Mouse (Mus musculus): ENCODE measurements around the gene Slit3. TPM values are rescaled to one million over a fixed set of nuclear protein-coding genes. Genes with fewer than 3 reads are reported as not detected.

Slit3 gene
- polyA plus RNA-seq, 1 experiment from 2014 or later, result 2.3 TPM

GRCm38 (mm10) chr11:35444489-35445100 is 323.6 kb downstream of the Slit3 start:
- H3K36me3 ChIP-seq (ENCODE audit: control insufficient read depth, insufficient read depth, low read length), result no peaks in the 10 kb centered on the region
- WGBS, result 73% methylated on average over 6 of the region's 6 CpGs
- peaks cover 9% of the 10 kb centered on the region for H3K4me1 ChIP-seq (ENCODE audit: control insufficient read depth, insufficient read depth, low read length)
- no peak overlapping the region for H3K4me3 ChIP-seq (ENCODE audit: low read depth, low read length)
- no peak overlapping the region for H3K27ac ChIP-seq (ENCODE audit: low read depth, low read length)
- H3K9ac ChIP-seq (ENCODE audit: low read length), result no peak overlapping the region
- no peak for ATAC-seq
- peaks cover 15% of the 10 kb centered on the region; the same call in 1 of the 2 replicates for H3K27me3 ChIP-seq (replicated peaks; ENCODE audit: control insufficient read depth, insufficient read depth, low read length)
- no peaks in the 10 kb centered on the region for H3K9me3 ChIP-seq (replicated peaks; ENCODE audit: control insufficient read depth, low read length)
- H3K4me2 ChIP-seq (ENCODE audit: low read length), result no peak overlapping the region
- no peak for DNase-seq (ENCODE audit: low spot score)

- H3K4me2 ChIP-seq (ENCODE audit: low read length), result no peak overlapping the region
- peaks cover 46% of the 10 kb centered on the region for H3K27me3 ChIP-seq (replicated peaks; ENCODE audit: control insufficient read depth, insufficient read depth, low read length)
- H3K9me3 ChIP-seq (replicated peaks; ENCODE audit: control insufficient read depth, low read length), result no peaks in the 10 kb centered on the region
- DNase-seq (ENCODE audit: low spot score) (no peak), ATAC-seq (no peak)
- 82% methylated on average over 9 of the region's 9 CpGs for WGBS
- H3K27ac ChIP-seq (ENCODE audit: low read depth, low read length), result no peak overlapping the region
- no peak overlapping the region for H3K9ac ChIP-seq (ENCODE audit: low read length)
- no peak overlapping the region for H3K4me3 ChIP-seq (ENCODE audit: low read depth, low read length)
- no peaks in the 10 kb centered on the region for H3K36me3 ChIP-seq (ENCODE audit: control insufficient read depth, insufficient read depth, low read length)
- peaks cover 4% of the 10 kb centered on the region; the same call in 1 of the 2 replicates for H3K4me1 ChIP-seq (ENCODE audit: control insufficient read depth, insufficient read depth, low read length)
Measured at GRCm38 (mm10) chr11:35447951-35448350, 326.9 kb downstream of the Slit3 start.

- Histone ChIP-seq H3K4me2 (ENCODE audit: low read length) (no peak overlapping the region), H3K27ac (ENCODE audit: low read depth, low read length) (no peak overlapping the region), H3K4me3 (ENCODE audit: low read depth, low read length) (no peak overlapping the region), H3K9ac (ENCODE audit: low read length) (no peak overlapping the region), H3K27me3 (replicated peaks; ENCODE audit: control insufficient read depth, insufficient read depth, low read length) (peaks cover 59% of the 10 kb centered on the region), H3K36me3 (ENCODE audit: control insufficient read depth, insufficient read depth, low read length) (no peaks in the 10 kb centered on the region), H3K4me1 (ENCODE audit: control insufficient read depth, insufficient read depth, low read length) (peaks cover 7% of the 10 kb centered on the region), H3K9me3 (replicated peaks; ENCODE audit: control insufficient read depth, low read length) (no peaks in the 10 kb centered on the region)
- DNase-seq (ENCODE audit: low spot score), result no peak
- no peak for ATAC-seq
- WGBS, result 88% methylated on average over 6 of the region's 6 CpGs
Measured at GRCm38 (mm10) chr11:35449199-35449598, 328.2 kb downstream of the Slit3 start.

DNA sequence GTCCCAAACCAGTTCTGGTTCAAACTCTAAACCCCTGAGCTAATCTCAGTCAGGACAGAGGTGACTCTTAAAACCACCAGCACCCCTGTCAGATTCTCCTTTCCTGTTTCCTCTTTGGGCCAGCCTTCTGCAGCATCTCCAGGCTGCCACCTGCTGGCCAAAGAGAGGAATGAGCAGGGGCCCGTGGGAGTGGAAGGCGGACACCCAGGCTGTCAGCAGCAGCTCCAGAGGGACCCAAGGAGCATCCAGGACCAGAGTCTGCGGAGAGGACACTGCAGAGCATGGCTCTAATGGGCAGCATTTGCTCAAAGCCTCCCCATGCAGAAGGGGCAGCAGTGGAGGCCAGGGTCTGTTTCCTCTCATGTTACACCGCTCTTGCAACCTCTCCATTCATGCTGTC is 330.6 kb downstream of the Slit3 start:
- Histone ChIP-seq H3K4me2 (ENCODE audit: low read length) (no peak overlapping the region), H3K27me3 (replicated peaks; ENCODE audit: control insufficient read depth, insufficient read depth, low read length) (peaks cover 71% of the 10 kb centered on the region), H3K36me3 (ENCODE audit: control insufficient read depth, insufficient read depth, low read length) (no peaks in the 10 kb centered on the region), H3K4me1 (ENCODE audit: control insufficient read depth, insufficient read depth, low read length) (peaks cover 11% of the 10 kb centered on the region), H3K4me3 (ENCODE audit: low read depth, low read length) (no peak overlapping the region), H3K9me3 (replicated peaks; ENCODE audit: control insufficient read depth, low read length) (no peaks in the 10 kb centered on the region), H3K9ac (ENCODE audit: low read length) (no peak overlapping the region), H3K27ac (ENCODE audit: low read depth, low read length) (no peak overlapping the region)
- peak; percentile 70 for DNase-seq (ENCODE audit: low spot score)
- 0 out of 2 replicates have a peak, but pooled peaks have one; percentile 19 for ATAC-seq
- 38% methylated on average over 4 of the region's 4 CpGs for WGBS

- Histone ChIP-seq H3K9ac (ENCODE audit: low read length) (no peak overlapping the region), H3K27me3 (replicated peaks; ENCODE audit: control insufficient read depth, insufficient read depth, low read length) (peaks cover 79% of the 10 kb centered on the region), H3K36me3 (ENCODE audit: control insufficient read depth, insufficient read depth, low read length) (no peaks in the 10 kb centered on the region), H3K4me2 (ENCODE audit: low read length) (no peak overlapping the region), H3K4me3 (ENCODE audit: low read depth, low read length) (no peak overlapping the region), H3K4me1 (ENCODE audit: control insufficient read depth, insufficient read depth, low read length) (peaks cover 9% of the 10 kb centered on the region), H3K9me3 (replicated peaks; ENCODE audit: control insufficient read depth, low read length) (no peaks in the 10 kb centered on the region), H3K27ac (ENCODE audit: low read depth, low read length) (no peak overlapping the region)
- DNase-seq (ENCODE audit: low spot score) (peak; percentile 78), ATAC-seq (peak; percentile 77)
- WGBS, result 16% methylated on average over 5 of the region's 5 CpGs
Measured at GRCm38 (mm10) chr11:35452413-35452812, 331.4 kb downstream of the Slit3 start.

DNA sequence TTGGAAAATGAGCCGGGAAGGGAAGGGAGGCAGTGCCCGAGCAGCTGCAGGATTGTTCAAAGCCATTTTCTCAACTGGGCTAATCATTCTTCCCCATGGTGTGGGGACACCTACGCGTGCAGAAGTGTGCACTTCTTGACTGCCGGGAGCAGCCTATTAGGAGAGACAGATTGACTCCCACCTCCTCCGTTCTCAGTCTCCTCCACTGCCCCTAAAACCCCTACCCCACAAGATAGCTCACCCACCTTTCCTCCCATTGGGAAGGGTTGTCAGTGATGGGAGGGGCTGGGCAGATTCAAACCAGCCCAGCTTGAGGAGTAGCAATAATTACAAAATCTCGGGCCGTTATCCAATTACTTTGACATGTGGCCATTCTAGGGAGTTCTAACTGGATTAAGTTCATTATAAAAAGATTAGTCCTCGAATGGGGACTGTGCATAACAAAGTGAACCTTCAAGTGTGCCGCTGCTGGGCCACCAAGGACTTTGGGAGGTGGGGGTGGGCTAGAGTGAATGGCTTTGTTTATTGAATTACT is 333.2 kb downstream of the Slit3 start:
- H3K27ac ChIP-seq (ENCODE audit: low read depth, low read length), result no peak overlapping the region
- DNase-seq (ENCODE audit: low spot score), result peak; percentile 75
- H3K4me2 ChIP-seq (ENCODE audit: low read length), result no peak overlapping the region

DNA sequence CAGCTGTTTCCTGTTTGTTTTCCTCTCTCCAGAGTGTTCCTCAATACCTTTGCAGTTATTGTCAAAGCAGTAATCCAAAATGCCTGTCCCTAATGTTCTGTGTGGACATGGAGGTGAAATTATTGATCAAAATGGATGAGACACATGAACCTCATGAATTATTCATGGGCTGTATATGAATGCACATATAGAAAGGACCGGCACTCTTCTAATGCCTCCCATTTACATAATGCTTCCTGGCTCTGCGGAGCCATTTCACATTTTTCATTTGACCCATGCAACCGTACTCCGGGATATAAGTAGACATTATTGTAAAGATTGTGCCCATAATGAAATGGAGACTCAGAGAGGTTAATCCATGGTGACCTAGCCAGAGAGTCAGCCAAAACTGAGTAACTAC is 333.8 kb downstream of the Slit3 start:
- H3K4me2 ChIP-seq (ENCODE audit: low read length), result no peak overlapping the region
- H3K9ac ChIP-seq (ENCODE audit: low read length), result no peak overlapping the region
- no peak overlapping the region for H3K27ac ChIP-seq (ENCODE audit: low read depth, low read length)
- DNase-seq (ENCODE audit: low spot score), result peak; percentile 37
- H3K4me1 ChIP-seq (ENCODE audit: control insufficient read depth, insufficient read depth, low read length), result peaks cover 9% of the 10 kb centered on the region
- H3K9me3 ChIP-seq (replicated peaks; ENCODE audit: control insufficient read depth, low read length), result no peaks in the 10 kb centered on the region
- ATAC-seq, result peak; percentile 21; the same call in 1 of the 2 replicates
- H3K4me3 ChIP-seq (ENCODE audit: low read depth, low read length), result no peak overlapping the region
- no peaks in the 10 kb centered on the region for H3K36me3 ChIP-seq (ENCODE audit: control insufficient read depth, insufficient read depth, low read length)
- H3K27me3 ChIP-seq (replicated peaks; ENCODE audit: control insufficient read depth, insufficient read depth, low read length), result peaks cover 79% of the 10 kb centered on the region
- WGBS, result 5% methylated on average over 4 of the region's 4 CpGs

More for the DNA sequence above, 333.2 kb downstream of the Slit3 start:
- no peaks in the 10 kb centered on the region for H3K9me3 ChIP-seq (replicated peaks; ENCODE audit: control insufficient read depth, low read length)
- H3K36me3 ChIP-seq (ENCODE audit: control insufficient read depth, insufficient read depth, low read length), result no peaks in the 10 kb centered on the region
- peak; percentile 69 for ATAC-seq
- H3K4me3 ChIP-seq (ENCODE audit: low read depth, low read length), result no peak overlapping the region
- H3K9ac ChIP-seq (ENCODE audit: low read length), result no peak overlapping the region
- peaks cover 9% of the 10 kb centered on the region for H3K4me1 ChIP-seq (ENCODE audit: control insufficient read depth, insufficient read depth, low read length)
- H3K27me3 ChIP-seq (replicated peaks; ENCODE audit: control insufficient read depth, insufficient read depth, low read length), result peaks cover 80% of the 10 kb centered on the region
- under 1% methylated on average over 10 of the region's 10 CpGs for WGBS

GRCm38 (mm10) chr11:35458068-35458467 is 337.0 kb downstream of the Slit3 start:
- H3K4me2 ChIP-seq (ENCODE audit: low read length), result no peak overlapping the region
- H3K4me3 ChIP-seq (ENCODE audit: low read depth, low read length), result no peak overlapping the region
- H3K27me3 ChIP-seq (replicated peaks; ENCODE audit: control insufficient read depth, insufficient read depth, low read length), result peaks cover 67% of the 10 kb centered on the region
- no peak overlapping the region for H3K9ac ChIP-seq (ENCODE audit: low read length)
- ATAC-seq (no peak), DNase-seq (ENCODE audit: low spot score) (no peak)
- 50% methylated on average over 2 of the region's 2 CpGs for WGBS
- H3K9me3 ChIP-seq (replicated peaks; ENCODE audit: control insufficient read depth, low read length), result no peaks in the 10 kb centered on the region
- no peak overlapping the region for H3K27ac ChIP-seq (ENCODE audit: low read depth, low read length)
- H3K36me3 ChIP-seq (ENCODE audit: control insufficient read depth, insufficient read depth, low read length), result no peaks in the 10 kb centered on the region
- peaks cover 9% of the 10 kb centered on the region for H3K4me1 ChIP-seq (ENCODE audit: control insufficient read depth, insufficient read depth, low read length)

GRCm38 (mm10) chr11:35466701-35467100 is 345.7 kb downstream of the Slit3 start:
- H3K36me3 ChIP-seq (ENCODE audit: control insufficient read depth, insufficient read depth, low read length), result no peaks in the 10 kb centered on the region
- no peak overlapping the region for H3K4me2 ChIP-seq (ENCODE audit: low read length)
- no peak overlapping the region for H3K27ac ChIP-seq (ENCODE audit: low read depth, low read length)
- no peaks in the 10 kb centered on the region for H3K4me1 ChIP-seq (ENCODE audit: control insufficient read depth, insufficient read depth, low read length)
- ATAC-seq (no peak), DNase-seq (ENCODE audit: low spot score) (peak; percentile 49)
- peaks cover 15% of the 10 kb centered on the region for H3K27me3 ChIP-seq (replicated peaks; ENCODE audit: control insufficient read depth, insufficient read depth, low read length)
- H3K9me3 ChIP-seq (replicated peaks; ENCODE audit: control insufficient read depth, low read length), result no peaks in the 10 kb centered on the region
- no peak overlapping the region for H3K4me3 ChIP-seq (ENCODE audit: low read depth, low read length)
- 71% methylated on average over 6 of the region's 6 CpGs for WGBS
- no peak overlapping the region for H3K9ac ChIP-seq (ENCODE audit: low read length)
